7 mouse cellular contexts compared by ENCODE assay signal in genomic region chr14:24486773-24487227, GRCm38 (mm10). TPM values are rescaled to one million over a fixed set of nuclear protein-coding genes. Genes with fewer than 3 reads are reported as not detected.
DNase-seq lines count a peak whose midpoint lies in the region; ATAC-seq and TF ChIP-seq lines count a peak whose summit lies in the region.

Gene Polr3a, minus strand, starts transcription at chr14:24487058.
Gene Rps24, plus strand, starts transcription at chr14:24487125.

- peak; percentile 87 for DNase-seq in adrenal gland, postnatal 25 days
- DNase-seq in heart, adult 18-20 months: peak; percentile 92
- peak; percentile 96 for DNase-seq in kidney, adult 2 months
- peak; percentile 83 to 86 for DNase-seq in spleen, adult 2 months (ENCODE audit: low read depth in 1 of 2, low spot score in 2 of 2)

- H3K27ac ChIP-seq in embryonic facial prominence, embryonic 12.5 days: 0 out of 2 replicates have a peak within 1 kb of the TSS, but pooled peaks have one; percentile 41
- H3K27ac ChIP-seq in kidney, adult 2 months (ENCODE audit: insufficient read depth, low read depth, low read length): peak within 1 kb of the TSS; percentile 83
- H3K27ac ChIP-seq in limb, embryonic 12.5 days: no peak within 1 kb of the TSS; the same call in 1 of the 2 replicates
- H3K27ac ChIP-seq in midbrain, embryonic 15.5 days: peak within 1 kb of the TSS; percentile 49
- peak within 1 kb of the TSS; percentile 21; the same call in 1 of the 2 replicates for H3K27ac ChIP-seq in spleen, adult 2 months (ENCODE audit: insufficient read depth, low read length)

- peak within 1 kb of the TSS; percentile 77 for H3K4me2 ChIP-seq in embryonic facial prominence, embryonic 12.5 days (replicated peaks)
- peak within 1 kb of the TSS; percentile 75 for H3K4me2 ChIP-seq in limb, embryonic 12.5 days
- H3K4me2 ChIP-seq in midbrain, embryonic 15.5 days: peak within 1 kb of the TSS; percentile 68

- no peaks in the 10 kb centered on the region for H3K27me3 ChIP-seq in embryonic facial prominence, embryonic 12.5 days
- H3K27me3 ChIP-seq in kidney, adult 2 months (replicated peaks; ENCODE audit: control insufficient read depth, insufficient read depth, low read length): no peaks in the 10 kb centered on the region
- H3K27me3 ChIP-seq in limb, embryonic 12.5 days: no peaks in the 10 kb centered on the region
- H3K27me3 ChIP-seq in midbrain, embryonic 15.5 days (replicated peaks): no peaks in the 10 kb centered on the region
- no peaks in the 10 kb centered on the region for H3K27me3 ChIP-seq in spleen, adult 2 months (ENCODE audit: control insufficient read depth, insufficient read depth, low read length)

- H3K9ac ChIP-seq in embryonic facial prominence, embryonic 12.5 days: peak within 1 kb of the TSS; percentile 79
- H3K9ac ChIP-seq in limb, embryonic 12.5 days (replicated peaks): peak within 1 kb of the TSS; percentile 83
- H3K9ac ChIP-seq in midbrain, embryonic 15.5 days: peak within 1 kb of the TSS; percentile 82

- peak; percentile 16; the same call in 1 of the 2 replicates for ATAC-seq in embryonic facial prominence, embryonic 12.5 days (ENCODE audit: insufficient number of reproducible peaks, insufficient read depth, low FRiP score, low TSS enrichment)
- ATAC-seq in limb, embryonic 12.5 days (ENCODE audit: insufficient number of reproducible peaks, insufficient read depth, low FRiP score, low TSS enrichment, low read depth): peak; percentile 57
- peak; percentile 59 for ATAC-seq in midbrain, embryonic 15.5 days (replicated peaks)

- no peak for TF ChIP-seq POLR2A in kidney, adult 2 months (IDR thresholded peaks at IDR 0.05; ENCODE audit: low read depth, low read length)
- TF ChIP-seq POLR2A in spleen, adult 2 months (IDR thresholded peaks at IDR 0.05; ENCODE audit: low read depth, low read length): peak; percentile 17; the same call in 1 of the 2 replicates

- under 1% methylated on average over 30 of the region's 30 CpGs for WGBS in embryonic facial prominence, embryonic 12.5 days
- WGBS in kidney, adult 2 months: under 1% methylated on average over 30 of the region's 30 CpGs
- WGBS in limb, embryonic 12.5 days: under 1% methylated on average over 30 of the region's 30 CpGs
- under 1% methylated on average over 30 of the region's 30 CpGs for WGBS in midbrain, embryonic 15.5 days
- under 1% methylated on average over 30 of the region's 30 CpGs for WGBS in spleen, adult 2 months

- peak within 1 kb of the TSS; percentile 90 for H3K4me3 ChIP-seq in embryonic facial prominence, embryonic 12.5 days
- H3K4me3 ChIP-seq in kidney, adult 2 months (ENCODE audit: insufficient read depth, low read depth, low read length): peak within 1 kb of the TSS; percentile 92
- peak within 1 kb of the TSS; percentile 83 for H3K4me3 ChIP-seq in limb, embryonic 12.5 days (replicated peaks)
- H3K4me3 ChIP-seq in midbrain, embryonic 15.5 days: peak within 1 kb of the TSS; percentile 92
- H3K4me3 ChIP-seq in spleen, adult 2 months (ENCODE audit: extremely low read depth, insufficient read depth, insufficient read length): peak within 1 kb of the TSS; percentile 73

- no peaks in the 10 kb centered on the region for H3K9me3 ChIP-seq in embryonic facial prominence, embryonic 12.5 days
- H3K9me3 ChIP-seq in limb, embryonic 12.5 days: no peaks in the 10 kb centered on the region
- H3K9me3 ChIP-seq in midbrain, embryonic 15.5 days: no peaks in the 10 kb centered on the region

- peaks cover 28% of the 10 kb centered on the region for H3K36me3 ChIP-seq in embryonic facial prominence, embryonic 12.5 days
- H3K36me3 ChIP-seq in kidney, adult 2 months (ENCODE audit: control insufficient read depth, insufficient read depth, low read length): peaks cover 7% of the 10 kb centered on the region
- peaks cover 30% of the 10 kb centered on the region for H3K36me3 ChIP-seq in limb, embryonic 12.5 days
- H3K36me3 ChIP-seq in midbrain, embryonic 15.5 days (replicated peaks): peaks cover 13% of the 10 kb centered on the region
- H3K36me3 ChIP-seq in spleen, adult 2 months (ENCODE audit: control insufficient read depth, insufficient read depth, low read length): peaks cover 9% of the 10 kb centered on the region

- H3K4me1 ChIP-seq in embryonic facial prominence, embryonic 12.5 days: peaks cover 14% of the 10 kb centered on the region
- peaks cover 13% of the 10 kb centered on the region for H3K4me1 ChIP-seq in kidney, adult 2 months (ENCODE audit: control insufficient read depth, insufficient read depth, low read length)
- peaks cover 16% of the 10 kb centered on the region for H3K4me1 ChIP-seq in limb, embryonic 12.5 days (replicated peaks)
- H3K4me1 ChIP-seq in midbrain, embryonic 15.5 days: peaks cover 22% of the 10 kb centered on the region
- peaks cover 9% of the 10 kb centered on the region; the same call in 1 of the 2 replicates for H3K4me1 ChIP-seq in spleen, adult 2 months (ENCODE audit: control insufficient read depth, insufficient read depth, insufficient read length)

- peak; percentile 86 for TF ChIP-seq CTCF in kidney, adult 2 months (conservative IDR thresholded peaks at IDR 0.05; ENCODE audit: insufficient read depth, insufficient read length, low read depth, low read length)
- peak; percentile 78; the same call in 1 of the 2 replicates for TF ChIP-seq CTCF in spleen, adult 2 months (IDR thresholded peaks at IDR 0.05; ENCODE audit: extremely low read depth, insufficient read depth, insufficient read length, insufficient replicate concordance)

RNA-seq across cellular contexts. Expression of gene Polr3a, which starts in this region (rescaled TPM):
- 24.0 and 25.1 TPM in 2 replicates for total RNA-seq in adrenal gland, postnatal 25 days (2021)
- polyA plus RNA-seq in embryonic facial prominence, embryonic 12.5 days (2016; fragmentation: Nextera tagmentation; extraction: Ambion mirVana): 22.2 and 24.9 TPM in 2 replicates
- 10 to 100 TPM; 12.9 to 13.8 TPM for total RNA-seq in heart, adult 18-20 months (2021)
- 8.5 and 9.6 TPM in 2 replicates for polyA plus RNA-seq in kidney, adult 2 months (2012; rRNA removed)
- polyA plus RNA-seq in limb, embryonic 12.5 days (2016; fragmentation: Nextera tagmentation; extraction: Ambion mirVana): 20.8 and 22.4 TPM in 2 replicates
- polyA plus RNA-seq in midbrain, embryonic 15.5 days (2015; fragmentation: Nextera tagmentation; extraction: Ambion mirVana): 20.1 and 23.5 TPM in 2 replicates
- 5.8 and 6.7 TPM in 2 replicates for polyA plus RNA-seq in spleen, adult 2 months (2012; rRNA removed)

RNA-seq across cellular contexts. Expression of gene Rps24, which starts in this region (rescaled TPM):
- 1,410 and 1,697 TPM in 2 replicates for total RNA-seq in adrenal gland, postnatal 25 days (2021)
- 1,139 and 1,150 TPM in 2 replicates for polyA plus RNA-seq in embryonic facial prominence, embryonic 12.5 days (2016; fragmentation: Nextera tagmentation; extraction: Ambion mirVana)
- 1,000 to 10,000 TPM in 1 of 2 experiments, 100 to 1,000 TPM in 1; 943 to 1,031 TPM for total RNA-seq in heart, adult 18-20 months (2021)
- 632 and 749 TPM in 2 replicates for polyA plus RNA-seq in kidney, adult 2 months (2012; rRNA removed)
- polyA plus RNA-seq in limb, embryonic 12.5 days (2016; fragmentation: Nextera tagmentation; extraction: Ambion mirVana): 1,250 and 1,292 TPM in 2 replicates
- polyA plus RNA-seq in midbrain, embryonic 15.5 days (2015; fragmentation: Nextera tagmentation; extraction: Ambion mirVana): 469 and 502 TPM in 2 replicates
- polyA plus RNA-seq in spleen, adult 2 months (2012; rRNA removed): 820 and 850 TPM in 2 replicates
